Mouse (Mus musculus) adrenal gland, adult 8-10 months (tissue): ENCODE data around the gene Dnajb6. TPM values are rescaled to one million over a fixed set of nuclear protein-coding genes. Genes with fewer than 3 reads are reported as not detected.
"Not testable (repeated sequence)": the region's sequence is repeated elsewhere in the genome, so short reads cannot be mapped to it uniquely, and the experiment has no call there.

Source experiments
- DNase-seq: peaks from one replicate; pipeline ENCODE4 v3.0.0; 2022
- total RNA-seq, 4 experiments: library from RNA; stranded (reverse); gene quantifications; 2 replicates each; pipeline ENCODE4 v1.2.4; 2022

Gene Dnajb6
- total RNA-seq, 4 experiments from 2014 or later = 116 to 159 (median 134) TPM

DNA sequence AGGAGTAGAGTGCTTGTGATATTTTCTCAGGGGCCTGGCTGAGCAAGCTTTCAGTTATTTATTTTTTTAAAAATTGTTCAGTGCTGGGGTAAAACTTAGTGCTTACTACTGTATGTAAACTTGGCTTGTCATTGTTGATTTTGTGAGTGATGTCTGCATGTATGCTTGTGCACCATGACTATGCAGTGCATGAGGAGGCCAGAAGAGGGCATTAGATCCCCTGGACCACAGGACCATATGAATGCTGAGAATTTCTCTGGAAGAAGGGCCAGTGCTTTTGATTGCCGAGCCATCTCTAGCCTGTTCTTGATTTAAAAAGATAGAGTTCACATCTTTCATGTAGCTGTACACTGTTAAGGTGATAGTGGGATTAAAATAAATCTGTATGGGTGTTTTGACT, 35.4 kb downstream of the Dnajb6 start:
- no peak for DNase-seq

DNA sequence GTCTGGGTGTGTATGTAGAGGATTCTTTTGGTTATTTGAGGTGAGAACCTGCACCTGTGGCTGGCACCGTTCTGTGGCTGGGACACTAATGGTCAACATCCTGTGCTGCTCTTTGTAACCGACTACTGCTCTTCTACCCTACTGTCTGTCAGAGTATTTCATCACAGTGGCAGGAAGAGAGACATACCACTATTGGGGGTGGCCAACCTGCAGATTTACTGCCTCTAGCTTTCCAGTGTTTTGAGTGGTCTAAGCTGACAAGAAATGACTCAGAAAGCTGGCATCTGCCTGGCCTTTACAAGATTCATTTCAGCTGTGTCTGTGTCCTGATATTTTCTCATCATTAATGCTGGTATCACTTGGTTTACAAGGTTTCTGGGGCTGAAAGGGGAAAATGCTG, 36.5 kb downstream of the Dnajb6 start:
- no peak for DNase-seq

GRCm38 (mm10) chr5:29772651-29773330, 37.3 kb downstream of the Dnajb6 start:
- DNase-seq = no peak

DNA sequence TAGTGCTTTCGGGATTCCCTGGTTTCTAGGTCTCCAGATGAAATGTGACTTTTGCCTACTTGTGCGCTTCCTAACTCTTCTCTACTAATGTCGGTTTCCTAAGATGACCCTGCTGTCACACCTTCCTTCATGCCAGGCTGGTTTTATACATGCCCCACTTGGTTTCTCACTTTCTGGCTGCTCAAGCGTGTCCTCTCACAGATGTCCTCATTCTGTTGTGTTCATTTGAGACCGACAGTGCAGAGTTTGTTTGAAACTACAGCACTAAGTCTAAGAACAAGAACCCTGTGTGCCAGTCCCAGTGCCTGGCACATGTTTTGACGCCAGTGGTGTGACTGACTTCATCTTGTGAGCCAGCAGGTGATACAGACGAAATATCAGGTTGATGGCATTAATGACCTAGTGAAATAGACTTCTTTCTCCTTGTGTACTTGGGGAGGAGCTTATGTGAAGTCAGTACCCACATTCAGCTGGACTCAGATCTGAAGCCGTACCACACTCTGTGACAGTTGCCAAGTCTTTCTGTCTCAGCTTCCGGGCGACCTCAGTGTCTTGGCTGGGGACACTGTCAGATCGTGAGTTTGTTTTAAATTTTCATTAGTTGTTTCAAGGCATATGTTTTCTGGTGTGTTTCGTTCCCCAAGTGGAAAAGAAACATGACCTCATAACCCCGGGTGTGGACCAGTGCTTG, 38.1 kb downstream of the Dnajb6 start:
- DNase-seq = no peak

- DNase-seq = no peak
Measured at GRCm38 (mm10) chr5:29775437-29775836, 39.9 kb downstream of the Dnajb6 start.

DNA sequence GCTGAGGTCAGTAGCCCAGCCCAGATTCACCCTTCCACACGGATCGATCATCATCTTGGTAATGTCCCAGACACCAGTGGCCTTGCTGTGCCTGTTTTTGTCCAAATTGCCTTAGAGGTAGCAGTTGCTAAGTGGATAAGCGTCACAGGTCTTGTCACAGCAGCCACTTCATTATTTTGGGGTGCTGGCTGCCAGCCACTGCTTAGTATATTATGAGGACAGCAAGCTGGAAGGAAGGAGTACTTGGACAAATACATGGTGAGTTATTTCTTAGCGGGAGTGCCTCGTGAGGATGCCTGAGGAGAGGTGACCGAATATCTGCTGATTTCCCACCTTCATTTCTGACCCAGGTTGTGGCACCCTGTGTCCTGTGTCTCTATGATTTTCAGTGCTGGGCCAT, 42.5 kb downstream of the Dnajb6 start:
- DNase-seq = no peak

DNA sequence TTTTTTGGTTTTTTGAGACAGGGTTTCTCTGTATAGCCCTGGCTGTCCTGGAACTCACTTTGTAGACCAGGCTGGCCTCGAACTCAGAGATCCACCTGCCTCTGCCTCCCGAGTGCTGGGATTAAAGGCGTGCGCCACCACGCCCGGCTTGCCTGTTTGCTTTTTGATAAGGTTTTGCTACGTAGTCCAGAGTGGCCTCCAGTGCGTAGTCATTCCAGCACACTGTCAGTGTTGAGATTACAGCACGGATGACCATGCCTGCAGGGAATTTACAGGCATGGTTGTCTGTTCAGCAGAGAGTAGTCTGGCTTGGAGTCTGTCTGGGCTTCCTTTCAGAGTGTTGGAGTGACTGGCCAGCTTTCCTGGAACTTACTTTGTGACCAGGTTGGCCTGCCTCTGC, 44.2 kb downstream of the Dnajb6 start:
- not testable (repeated sequence) for DNase-seq

DNA sequence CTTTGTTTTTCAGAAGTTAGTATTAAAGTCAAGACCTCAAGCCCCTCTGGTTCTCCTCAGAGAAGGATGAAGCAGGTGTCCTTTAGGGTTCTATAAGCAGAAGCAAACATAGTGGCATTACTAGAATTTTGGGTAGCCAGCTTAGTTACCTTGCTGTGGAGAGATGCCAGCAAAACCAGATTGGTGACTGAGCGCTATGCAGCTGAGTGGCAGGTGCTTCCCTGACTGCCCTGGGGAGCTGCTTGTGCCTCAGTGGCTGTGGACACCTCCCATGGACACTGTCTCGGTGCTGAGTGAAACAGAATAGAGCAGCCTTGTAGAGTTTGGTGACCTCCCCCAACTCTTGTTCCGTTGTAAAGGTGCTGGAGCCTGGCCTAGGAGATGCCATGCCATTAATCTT, 46.8 kb downstream of the Dnajb6 start:
- no peak for DNase-seq

- DNase-seq = not testable (repeated sequence)
Measured at GRCm38 (mm10) chr5:29784906-29785305, 49.4 kb downstream of the Dnajb6 start.

DNA sequence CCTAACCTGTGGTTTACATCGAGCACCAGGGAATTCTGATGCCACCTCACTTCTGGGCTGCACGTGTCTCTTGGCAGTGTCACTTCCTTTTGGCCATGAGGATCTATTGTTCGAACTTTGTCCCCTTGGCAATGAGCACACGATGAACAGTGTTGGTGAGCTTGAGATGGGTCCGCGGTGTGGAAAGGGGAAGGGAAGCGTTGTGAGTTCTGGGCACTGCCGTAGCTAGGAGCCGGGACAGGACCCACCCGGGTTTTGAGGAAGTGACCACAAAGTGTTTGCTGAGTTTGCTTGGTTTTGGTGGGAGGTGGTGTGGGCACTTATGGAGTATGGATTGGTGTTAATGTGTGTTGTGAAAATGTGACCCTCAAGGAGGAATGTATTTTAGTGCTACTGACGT, 50.5 kb downstream of the Dnajb6 start:
- DNase-seq = not testable (repeated sequence)

DNA sequence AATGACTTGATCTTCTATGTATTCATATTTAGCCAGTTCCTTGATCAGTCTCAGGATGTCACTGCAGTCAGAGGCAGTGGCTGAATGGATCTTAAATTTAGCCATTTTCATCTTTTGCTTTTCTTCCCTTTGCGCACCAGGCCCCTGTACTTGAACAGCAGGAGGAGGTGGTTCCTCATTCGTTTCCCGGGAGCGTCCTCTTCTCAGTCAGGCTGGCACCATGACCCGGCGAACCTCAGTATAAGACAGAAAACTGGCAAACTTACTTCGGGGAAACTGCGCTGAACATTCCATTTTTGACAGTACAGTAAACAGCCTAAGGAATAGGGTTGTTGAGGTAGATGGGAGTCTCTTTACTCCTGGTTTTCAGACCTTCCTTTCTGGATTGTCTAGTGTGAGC, 59.4 kb downstream of the Dnajb6 start:
- not testable (repeated sequence) for DNase-seq

- DNase-seq = no peak
Measured at GRCm38 (mm10) chr5:29808940-29809339, 73.5 kb downstream of the Dnajb6 start.

DNA sequence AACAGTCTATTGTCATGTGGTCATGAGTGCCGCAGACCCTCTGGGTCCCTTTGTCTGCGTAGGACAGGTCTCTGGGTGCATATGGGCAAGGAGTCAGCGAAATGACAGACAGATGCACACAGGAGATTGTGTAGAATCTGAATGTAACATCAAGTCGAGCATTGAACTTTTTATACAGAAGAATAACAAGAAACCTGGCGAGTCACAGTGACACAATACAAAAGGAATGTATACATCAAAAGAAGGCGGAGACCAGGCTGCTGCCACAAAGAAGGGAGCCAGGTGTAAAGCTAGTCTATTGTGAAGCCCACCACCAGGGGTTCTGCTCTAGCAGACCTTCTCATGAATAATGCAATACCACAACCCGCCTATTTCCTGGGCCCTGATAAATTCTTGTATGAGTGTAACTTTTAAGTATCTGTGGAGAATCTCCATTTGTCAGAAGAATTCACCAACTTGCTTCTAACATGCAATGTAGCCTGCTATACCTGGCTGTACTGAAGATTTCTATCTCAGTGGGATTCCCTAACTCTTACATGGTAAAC, 76.0 kb downstream of the Dnajb6 start:
- DNase-seq = not testable (repeated sequence)

- no peak for DNase-seq
Measured at GRCm38 (mm10) chr5:29816523-29817242, 81.2 kb downstream of the Dnajb6 start.

DNA sequence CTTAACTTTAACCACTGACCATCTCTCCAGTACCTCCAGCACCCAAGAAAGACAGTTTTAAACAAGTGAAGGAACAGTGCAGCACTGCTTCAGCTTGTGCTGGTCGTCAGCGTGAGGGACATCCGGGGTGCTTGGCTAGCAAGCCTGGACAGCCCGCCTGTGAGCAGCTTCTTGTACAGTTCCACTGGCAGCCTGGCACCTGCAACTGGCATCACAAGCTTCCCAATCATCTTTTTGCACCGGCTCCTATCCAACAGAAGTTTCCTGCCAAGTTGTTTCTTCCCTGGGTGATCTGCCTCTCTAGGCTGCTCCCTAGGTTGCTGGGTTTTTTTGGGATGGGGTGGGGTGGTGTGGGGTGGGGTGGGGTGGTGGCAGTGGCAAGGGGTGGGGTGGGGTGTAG, 81.9 kb downstream of the Dnajb6 start:
- no peak for DNase-seq

GRCm38 (mm10) chr5:29818287-29818686, 82.8 kb downstream of the Dnajb6 start:
- no peak for DNase-seq

- no peak for DNase-seq
Measured at GRCm38 (mm10) chr5:29824796-29825195, 89.3 kb downstream of the Dnajb6 start.

- DNase-seq = no peak
Measured at GRCm38 (mm10) chr5:29826780-29827179, 91.3 kb downstream of the Dnajb6 start.

GRCm38 (mm10) chr5:29842444-29843166, 107.1 kb downstream of the Dnajb6 start:
- peak; percentile 45 for DNase-seq

DNA sequence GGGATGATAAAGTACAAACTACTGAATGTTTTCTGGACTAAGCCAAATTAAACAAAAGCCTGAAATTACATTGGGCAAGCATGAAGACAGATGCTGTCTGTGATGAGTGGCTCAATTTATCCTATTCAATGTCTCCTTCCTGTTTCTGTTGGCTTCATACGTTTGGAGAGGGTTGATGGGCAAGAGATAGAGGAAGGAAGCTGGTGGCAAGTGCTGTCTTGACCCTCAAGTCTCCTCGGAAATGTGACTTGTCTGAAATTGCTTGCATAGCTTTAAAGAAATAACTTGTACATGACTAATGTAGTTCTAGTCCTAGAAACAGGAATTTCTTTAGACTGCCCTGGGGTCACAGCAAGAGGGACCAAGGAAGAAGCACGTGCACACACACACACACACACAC, 109.5 kb downstream of the Dnajb6 start:
- no peak for DNase-seq

- DNase-seq = no peak
Measured at GRCm38 (mm10) chr5:29847494-29847893, 112.0 kb downstream of the Dnajb6 start.

DNA sequence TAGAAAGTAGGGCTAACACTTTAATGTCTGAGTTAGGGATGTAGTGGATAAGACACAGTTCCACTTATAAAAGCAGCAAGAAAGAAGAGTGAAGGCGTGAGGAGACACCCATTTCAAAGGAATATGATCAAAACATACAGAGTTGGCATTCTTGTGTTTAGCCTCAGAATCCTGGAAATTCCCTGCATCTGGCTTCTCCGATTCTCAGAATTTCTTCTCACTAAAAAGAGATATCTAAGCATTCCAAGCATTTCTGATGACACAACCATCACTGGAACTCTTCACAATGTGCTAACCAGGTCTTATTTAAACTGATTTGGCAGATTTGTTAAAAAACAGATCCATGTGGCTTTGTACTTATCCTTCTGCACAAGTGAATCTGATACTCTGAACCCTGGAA, 112.6 kb downstream of the Dnajb6 start:
- DNase-seq = no peak

- DNase-seq = no peak
Measured at GRCm38 (mm10) chr5:29852376-29852775, 116.9 kb downstream of the Dnajb6 start.
